Mouse (Mus musculus) lung, embryonic 16.5 days (tissue): ENCODE results near the gene Mfsd4b5. TPM values are rescaled to one million over a fixed set of nuclear protein-coding genes. Genes with fewer than 3 reads are reported as not detected.
A peak's percentile ranks its signal among the peaks of the same experiment; 100 is the strongest.
"Not testable (repeated sequence)": the region's sequence is repeated elsewhere in the genome, so short reads cannot be mapped to it uniquely, and the experiment has no call there.

ENCODE experiments used
- ATAC-seq: fragments of 200-750 bp; cut with Nextera tagmentation; 2 replicates; pipeline ENCODE4 v1.8.0; 2017; ENCODE audit warnings: low read depth, mild to moderate bottlenecking, moderate library complexity
- H3K27ac ChIP-seq: fragments of 300-500 bp; sonication (generic); 2 replicates; pipeline ENCODE4 v1.5.1; 2014; ENCODE audit warnings: mild to moderate bottlenecking, control low read depth, low read length
- H3K27me3 ChIP-seq: fragments of 300-500 bp; sonication (generic); 2 replicates; pipeline ENCODE4 v1.6.1; 2014; ENCODE audit warnings: low read depth, low read length, mixed read lengths; ENCODE audit not compliant: control insufficient read depth, insufficient read depth
- H3K36me3 ChIP-seq: fragments of 300-500 bp; sonication (generic); 2 replicates; pipeline ENCODE4 v1.6.1; 2014; ENCODE audit warnings: low read length; ENCODE audit not compliant: control insufficient read depth, insufficient read depth
- H3K4me1 ChIP-seq: fragments of 300-500 bp; sonication (generic); replicated peaks from 2 replicates; pipeline ENCODE4 v1.6.1; 2014; ENCODE audit warnings: low read length, mixed read lengths; ENCODE audit not compliant: control insufficient read depth, insufficient read depth
- H3K4me2 ChIP-seq: fragments of 300-500 bp; sonication (generic); 2 replicates; pipeline ENCODE4 v1.6.1; 2014; ENCODE audit warnings: low read depth, low read length, control low read depth
- H3K4me3 ChIP-seq: fragments of 300-500 bp; sonication (generic); 2 replicates; pipeline ENCODE4 v1.5.1; 2014; ENCODE audit warnings: mild to moderate bottlenecking, low read length, control low read depth
- H3K9ac ChIP-seq: fragments of 300-500 bp; sonication (generic); 2 replicates; pipeline ENCODE4 v1.6.1; 2014; ENCODE audit warnings: low read length, control low read depth
- H3K9me3 ChIP-seq: fragments of 300-500 bp; sonication (generic); 2 replicates; pipeline ENCODE4 v1.6.1; 2016; ENCODE audit warnings: low read length; ENCODE audit not compliant: control insufficient read depth
- WGBS: fragments of 180-500 bp; shearing (Covaris S2); extraction: QIAGEN DNeasy Blood & Tissue Kit; methylation state at CpG from one replicate; pipeline ENCODE4 v1.1.7; 2014; 5-methylcytosine and 5-hydroxymethylcytosine counted together
- polyA plus RNA-seq: library from polyadenylated mRNA; unstranded; fragments of >200 nt; fragmentation: Nextera tagmentation; extraction: Ambion mirVana; gene quantifications from 2 replicates; pipeline ENCODE4 v1.2.1, GENCODE M21; 2015

The Mfsd4b5 gene
- polyA plus RNA-seq, 1 experiment from 2014 or later, result 0.06 TPM

- Histone ChIP-seq H3K4me2 (no peak overlapping the region), H3K36me3 (no peaks in the 10 kb centered on the region), H3K4me1 (peaks cover 6% of the 10 kb centered on the region; the same call in 1 of the 2 replicates), H3K27me3 (no peaks in the 10 kb centered on the region), H3K9me3 (no peaks in the 10 kb centered on the region), H3K4me3 (no peak overlapping the region), H3K27ac (no peak overlapping the region), H3K9ac (no peak overlapping the region)
- 52% methylated on average over 2 of the region's 2 CpGs for WGBS
- ATAC-seq, result no peak
These were observed 30.0 kb downstream of the Mfsd4b5 start for GRCm38 (mm10) chr10:39956340-39956878.

DNA sequence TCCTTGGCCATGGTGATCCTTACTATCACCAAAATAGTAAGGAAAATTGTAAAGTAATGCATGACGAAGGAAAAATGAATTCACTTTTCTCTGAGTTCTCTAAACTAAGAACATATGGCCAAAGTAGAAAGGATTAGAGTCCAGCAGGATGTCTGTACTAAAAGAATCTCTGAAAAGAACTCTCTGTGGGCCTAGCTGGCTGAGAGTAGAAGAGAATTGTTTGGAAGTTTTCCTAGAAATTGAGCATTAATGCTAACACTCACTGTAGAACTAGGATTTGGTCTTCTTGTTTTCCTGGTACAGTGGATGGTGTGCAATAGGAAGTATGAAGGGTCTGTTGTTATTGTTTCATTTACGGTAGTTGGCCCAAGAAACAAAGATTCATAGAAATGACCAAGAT, 31.3 kb downstream of the Mfsd4b5 start:
- no peak for ATAC-seq
- Histone ChIP-seq H3K36me3 (no peaks in the 10 kb centered on the region), H3K4me2 (no peak overlapping the region), H3K4me1 (peaks cover 2% of the 10 kb centered on the region; the same call in 1 of the 2 replicates), H3K27ac (no peak overlapping the region), H3K4me3 (no peak overlapping the region), H3K27me3 (no peaks in the 10 kb centered on the region), H3K9me3 (no peaks in the 10 kb centered on the region), H3K9ac (no peak overlapping the region)
- 59% methylated on average over 2 of the region's 2 CpGs for WGBS

- Histone ChIP-seq H3K9ac (no peak overlapping the region), H3K36me3 (no peaks in the 10 kb centered on the region), H3K9me3 (no peaks in the 10 kb centered on the region), H3K27ac (no peak overlapping the region), H3K27me3 (no peaks in the 10 kb centered on the region), H3K4me3 (no peak overlapping the region), H3K4me1 (no peaks in the 10 kb centered on the region), H3K4me2 (no peak overlapping the region)
- 81% methylated on average over 2 of the region's 2 CpGs for WGBS
- no peak for ATAC-seq
These were observed 37.0 kb downstream of the Mfsd4b5 start for GRCm38 (mm10) chr10:39949377-39949954.

- not testable (repeated sequence) for H3K27me3 ChIP-seq, H3K9me3 ChIP-seq, H3K27ac ChIP-seq, ATAC-seq, H3K4me1 ChIP-seq, H3K9ac ChIP-seq, H3K36me3 ChIP-seq, H3K4me3 ChIP-seq, H3K4me2 ChIP-seq
- 62% methylated on average over 3 of the region's 3 CpGs for WGBS
These were observed 39.3 kb downstream of the Mfsd4b5 start for GRCm38 (mm10) chr10:39947195-39947594.

DNA sequence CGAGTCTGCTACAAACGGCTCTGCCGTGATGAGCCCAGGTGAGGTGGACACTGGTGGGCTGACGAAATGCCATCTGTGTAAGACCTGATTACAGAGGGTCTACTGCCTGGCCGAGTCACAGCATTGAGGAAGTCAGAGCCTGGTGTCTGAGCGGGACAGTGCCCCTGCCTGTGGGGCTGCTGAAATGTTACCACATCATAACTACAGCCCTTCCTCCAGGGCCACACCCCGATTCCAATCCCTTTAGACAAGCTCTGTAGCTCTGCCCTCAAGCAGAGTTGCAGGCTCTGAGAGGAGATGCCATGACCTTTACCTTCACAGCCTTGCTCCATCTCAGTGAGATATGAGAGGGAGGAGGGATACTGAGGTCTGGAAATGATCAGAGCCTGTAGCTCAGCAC, 49.9 kb downstream of the Mfsd4b5 start:
- Histone ChIP-seq H3K9ac (no peak overlapping the region), H3K27ac (no peak overlapping the region), H3K9me3 (no peaks in the 10 kb centered on the region), H3K36me3 (no peaks in the 10 kb centered on the region), H3K27me3 (no peaks in the 10 kb centered on the region), H3K4me3 (no peak overlapping the region), H3K4me1 (no peaks in the 10 kb centered on the region), H3K4me2 (no peak overlapping the region)
- no peak for ATAC-seq
- WGBS, result 71% methylated on average over 7 of the region's 7 CpGs

GRCm38 (mm10) chr10:39926616-39927139, 59.8 kb downstream of the Mfsd4b5 start, which contains the start of gene Mfsd4b2:
Gene Mfsd4b2 (minus strand): TSS chr10:39926923.
- Histone ChIP-seq H3K27me3 (peaks cover 4% of the 10 kb centered on the region), H3K36me3 (no peaks in the 10 kb centered on the region), H3K9ac (peak within 1 kb of the TSS; percentile 67), H3K27ac (no peak within 1 kb of the TSS), H3K4me1 (no peaks in the 10 kb centered on the region; the same call in 1 of the 2 replicates), H3K4me3 (peak within 1 kb of the TSS; percentile 47), H3K4me2 (peak within 1 kb of the TSS; percentile 77), H3K9me3 (no peaks in the 10 kb centered on the region)
- ATAC-seq, result peak; percentile 73
- under 1% methylated on average over 37 of the region's 41 CpGs for WGBS

GRCm38 (mm10) chr10:39924556-39924955, 61.9 kb downstream of the Mfsd4b5 start:
- H3K9me3 ChIP-seq, H3K27ac ChIP-seq, H3K4me3 ChIP-seq, ATAC-seq, H3K4me1 ChIP-seq, H3K36me3 ChIP-seq, H3K4me2 ChIP-seq, H3K9ac ChIP-seq, H3K27me3 ChIP-seq: not testable (repeated sequence)
- WGBS, result 55% methylated on average over 8 of the region's 8 CpGs

- Histone ChIP-seq H3K9ac (no peak overlapping the region), H3K36me3 (no peaks in the 10 kb centered on the region), H3K27ac (no peak overlapping the region), H3K4me2 (no peak overlapping the region), H3K4me1 (0 out of 2 replicates have a peak, but pooled peaks cover 4% of the 10 kb centered on the region), H3K4me3 (no peak overlapping the region), H3K9me3 (no peaks in the 10 kb centered on the region), H3K27me3 (no peaks in the 10 kb centered on the region)
- ATAC-seq, result no peak
These were observed 73.8 kb downstream of the Mfsd4b5 start for GRCm38 (mm10) chr10:39912616-39913015.

DNA sequence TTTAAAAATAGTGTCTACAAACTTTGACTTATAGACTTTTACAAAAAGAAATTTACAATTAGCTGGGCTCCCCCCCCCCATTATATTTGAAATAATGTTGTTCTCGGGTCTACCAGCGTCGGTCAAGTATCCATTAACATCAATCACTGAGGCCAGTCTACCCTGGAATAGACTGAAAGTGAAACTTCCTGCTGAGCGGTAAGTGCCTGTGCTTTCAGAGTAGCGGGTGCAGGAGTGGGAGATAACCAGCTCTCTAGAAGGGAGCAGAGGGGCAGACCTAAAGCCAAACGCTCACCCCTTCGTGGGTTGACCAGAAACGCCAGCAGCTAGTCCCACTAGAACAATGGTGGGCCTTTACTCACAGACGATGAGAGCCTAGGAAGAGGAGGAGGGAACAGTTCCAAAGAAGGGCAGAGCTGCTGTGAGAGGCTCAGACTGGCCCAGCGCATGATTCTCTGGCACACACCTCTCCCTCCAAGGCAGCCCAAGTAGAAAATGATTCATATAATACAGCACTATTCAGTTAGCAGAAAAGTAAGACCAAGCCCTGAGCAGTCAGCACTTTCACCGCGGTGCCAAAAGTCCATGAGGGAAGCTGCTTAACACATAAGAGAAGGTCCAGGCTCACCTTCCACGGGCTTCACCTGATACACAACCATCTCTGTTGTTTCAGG, 77.5 kb downstream of the Mfsd4b5 start:
- ATAC-seq, result no peak
- WGBS, result 46% methylated on average over 13 of the region's 13 CpGs
- 0 out of 2 replicates have a peak, but pooled peaks cover 4% of the 10 kb centered on the region for H3K4me1 ChIP-seq
- H3K27me3 ChIP-seq, result no peaks in the 10 kb centered on the region
- H3K9ac ChIP-seq, result no peak overlapping the region
- H3K36me3 ChIP-seq, result no peaks in the 10 kb centered on the region
- H3K4me2 ChIP-seq, result peak overlapping the region; percentile 29
- H3K27ac ChIP-seq, result no peak overlapping the region
- peak overlapping the region; percentile 13; the same call in 1 of the 2 replicates for H3K4me3 ChIP-seq
- H3K9me3 ChIP-seq, result no peaks in the 10 kb centered on the region
